In genomic region chr7:141328373-141328990, GRCm38 (mm10) we compare ENCODE assay signal across 8 mouse cellular contexts. TPM values are rescaled to one million over a fixed set of nuclear protein-coding genes. Genes with fewer than 3 reads are reported as not detected.
DNase-seq lines count a peak whose midpoint lies in the region; ATAC-seq and TF ChIP-seq lines count a peak whose summit lies in the region.

No protein-coding gene starts in this region.

- no peak for TF ChIP-seq EP300 in heart, adult 2 months (IDR thresholded peaks at IDR 0.05; ENCODE audit: insufficient read depth, low read depth, low read length)

- peak overlapping the region; percentile 99 for H3K27ac ChIP-seq in heart, adult 2 months
- H3K27ac ChIP-seq in embryonic facial prominence, embryonic 13.5 days: peak overlapping the region; percentile 100
- H3K27ac ChIP-seq in liver, embryonic 11.5 days (ENCODE audit: low read depth, low read length): peak overlapping the region; percentile 98

- H3K9ac ChIP-seq in heart, adult 2 months (ENCODE audit: low read depth, low read length): peak overlapping the region; percentile 84
- peak overlapping the region; percentile 97 for H3K9ac ChIP-seq in embryonic facial prominence, embryonic 13.5 days
- H3K9ac ChIP-seq in liver, embryonic 11.5 days (ENCODE audit: low read depth, low read length): peak overlapping the region; percentile 97

- peaks cover 11% of the 10 kb centered on the region for H3K4me1 ChIP-seq in heart, adult 2 months (ENCODE audit: control insufficient read depth, insufficient read depth, low read length)
- H3K4me1 ChIP-seq in embryonic facial prominence, embryonic 13.5 days: peaks cover 31% of the 10 kb centered on the region
- peaks cover 21% of the 10 kb centered on the region for H3K4me1 ChIP-seq in liver, embryonic 11.5 days (replicated peaks; ENCODE audit: control insufficient read depth, insufficient read depth, low read length)

- H3K4me2 ChIP-seq in embryonic facial prominence, embryonic 13.5 days: peak overlapping the region; percentile 96
- H3K4me2 ChIP-seq in liver, embryonic 11.5 days: peak overlapping the region; percentile 98

- H3K4me3 ChIP-seq in heart, adult 2 months: peak overlapping the region; percentile 71
- H3K4me3 ChIP-seq in embryonic facial prominence, embryonic 13.5 days: peak overlapping the region; percentile 65
- H3K4me3 ChIP-seq in liver, embryonic 11.5 days (ENCODE audit: low read depth, low read length): peak overlapping the region; percentile 75

- intact Hi-C loops in heart, adult 2 months (cut with DNase I): loop anchor here (2.0 to 5.0 kb wide), 2 partner anchors 61 to 62 kb away; partner anchors contain the start of gene Irf7

- TF ChIP-seq POLR2A in heart, adult 2 months (IDR thresholded peaks at IDR 0.05; ENCODE audit: insufficient read depth, low read depth, low read length): no peak

- TF ChIP-seq CTCF in heart, adult 2 months (IDR thresholded peaks at IDR 0.05): no peak

- peak; percentile 23; the same call in 1 of the 2 replicates for ATAC-seq in embryonic facial prominence, embryonic 13.5 days (ENCODE audit: insufficient number of reproducible peaks, insufficient read depth, low FRiP score, low TSS enrichment, low read depth)
- ATAC-seq in liver, embryonic 11.5 days (replicated peaks; ENCODE audit: low FRiP score): peak; percentile 20

- WGBS in heart, adult 2 months: 18% methylated on average over 24 of the region's 24 CpGs
- WGBS in embryonic facial prominence, embryonic 13.5 days: 16% methylated on average over 24 of the region's 24 CpGs
- WGBS in liver, embryonic 11.5 days: 17% methylated on average over 24 of the region's 24 CpGs

- H3K27me3 ChIP-seq in heart, adult 2 months (ENCODE audit: control insufficient read depth, insufficient read depth, low read length): no peaks in the 10 kb centered on the region
- H3K27me3 ChIP-seq in embryonic facial prominence, embryonic 13.5 days: no peaks in the 10 kb centered on the region
- H3K27me3 ChIP-seq in liver, embryonic 11.5 days (replicated peaks; ENCODE audit: control insufficient read depth, insufficient read depth, low read length): no peaks in the 10 kb centered on the region

- DNase-seq in heart, adult 2 months: no peak
- no peak for DNase-seq in heart, adult 11 months
- DNase-seq in 416B (ENCODE audit: low read depth): peak; percentile 49
- DNase-seq in liver, embryonic 11.5 days (ENCODE audit: low spot score): no peak
- DNase-seq in right cerebral cortex, postnatal 25 days: no peak
- DNase-seq in right cerebral cortex, postnatal 10 days (ENCODE audit: low spot score in 2 of 2): no peak
- DNase-seq in urinary bladder, adult 18-20 months (ENCODE audit: low spot score in 2 of 2): no peak

- no peaks in the 10 kb centered on the region for H3K9me3 ChIP-seq in embryonic facial prominence, embryonic 13.5 days
- no peaks in the 10 kb centered on the region for H3K9me3 ChIP-seq in liver, embryonic 11.5 days (ENCODE audit: control insufficient read depth, low read length)

- H3K36me3 ChIP-seq in heart, adult 2 months (ENCODE audit: control insufficient read depth, insufficient read depth, low read length): no peaks in the 10 kb centered on the region
- H3K36me3 ChIP-seq in embryonic facial prominence, embryonic 13.5 days: peaks cover 24% of the 10 kb centered on the region
- H3K36me3 ChIP-seq in liver, embryonic 11.5 days (ENCODE audit: control insufficient read depth, insufficient read depth, low read length): peaks cover 7% of the 10 kb centered on the region

- peaks cover 3% of the 10 kb centered on the region for H3K79me2 ChIP-seq in heart, adult 2 months (replicated peaks; ENCODE audit: control insufficient read depth, insufficient read depth, low read length)

RNA-seq across cellular contexts. Expression of gene Tmem80, which starts 0.9 kb away (rescaled TPM):
- 10 to 100 TPM; 13.5 to 14.9 TPM for total RNA-seq in heart, adult 2 months (2021)
- polyA plus RNA-seq in heart, adult 2 months (2012; rRNA removed): 28.9 and 34.5 TPM in 2 replicates
- 57.7 and 58.0 TPM in 2 replicates for polyA plus RNA-seq in embryonic facial prominence, embryonic 13.5 days (2015; fragmentation: Nextera tagmentation; extraction: Ambion mirVana)
- polyA plus RNA-seq in liver, embryonic 11.5 days (2014; fragmentation: Nextera tagmentation; extraction: Ambion mirVana): 22.2 and 27.4 TPM in 2 replicates

RNA-seq across cellular contexts. Expression of gene Deaf1, which starts 1.0 kb away (rescaled TPM):
- total RNA-seq in heart, adult 2 months (2021): 10 to 100 TPM; 10.8 to 13.5 TPM
- polyA plus RNA-seq in heart, adult 2 months (2012; rRNA removed): 9.7 and 9.8 TPM in 2 replicates
- polyA plus RNA-seq in embryonic facial prominence, embryonic 13.5 days (2015; fragmentation: Nextera tagmentation; extraction: Ambion mirVana): 81.1 and 83.3 TPM in 2 replicates
- 48.6 and 54.0 TPM in 2 replicates for polyA plus RNA-seq in liver, embryonic 11.5 days (2014; fragmentation: Nextera tagmentation; extraction: Ambion mirVana)

RNA-seq across cellular contexts. Expression of gene Eps8l2, which starts 10.2 kb away (rescaled TPM):
- total RNA-seq in heart, adult 2 months (2021): 1 to 10 TPM; 3.8 to 4.3 TPM
- 5.8 and 8.9 TPM in 2 replicates for polyA plus RNA-seq in heart, adult 2 months (2012; rRNA removed)
- 12.1 and 13.1 TPM in 2 replicates for polyA plus RNA-seq in embryonic facial prominence, embryonic 13.5 days (2015; fragmentation: Nextera tagmentation; extraction: Ambion mirVana)
- 5.4 and 7.7 TPM in 2 replicates for polyA plus RNA-seq in liver, embryonic 11.5 days (2014; fragmentation: Nextera tagmentation; extraction: Ambion mirVana)

RNA-seq across cellular contexts. Expression of gene Drd4, which starts 36.7 kb away (rescaled TPM):
- not detected for total RNA-seq in heart, adult 2 months (2021)
- 0.04 TPM in 1 of 2 replicates, not detected in the other for polyA plus RNA-seq in heart, adult 2 months (2012; rRNA removed)
- 1.3 and 1.7 TPM in 2 replicates for polyA plus RNA-seq in embryonic facial prominence, embryonic 13.5 days (2015; fragmentation: Nextera tagmentation; extraction: Ambion mirVana)
- 0.16 and 0.17 TPM in 2 replicates for polyA plus RNA-seq in liver, embryonic 11.5 days (2014; fragmentation: Nextera tagmentation; extraction: Ambion mirVana)

RNA-seq across cellular contexts. Expression of gene Sct, which starts 49.5 kb away (rescaled TPM):
- total RNA-seq in heart, adult 2 months (2021): not detected
- not detected in 2 replicates for polyA plus RNA-seq in heart, adult 2 months (2012; rRNA removed)
- polyA plus RNA-seq in embryonic facial prominence, embryonic 13.5 days (2015; fragmentation: Nextera tagmentation; extraction: Ambion mirVana): 1.1 and 1.9 TPM in 2 replicates
- polyA plus RNA-seq in liver, embryonic 11.5 days (2014; fragmentation: Nextera tagmentation; extraction: Ambion mirVana): 1.2 and 1.6 TPM in 2 replicates
